Mouse (Mus musculus): ENCODE measurements around the gene Bdkrb2. TPM values are rescaled to one million over a fixed set of nuclear protein-coding genes. Genes with fewer than 3 reads are reported as not detected.

The Bdkrb2 gene
- polyA plus RNA-seq, 1 experiment from 2014 or later = 1.6 TPM

GRCm38 (mm10) chr12:105590786-105591185 is 27.8 kb downstream of the Bdkrb2 start:
- Histone ChIP-seq H3K4me1 (replicated peaks) (peaks cover 9% of the 10 kb centered on the region; the same call in 1 of the 2 replicates), H3K27me3 (replicated peaks) (peaks cover 33% of the 10 kb centered on the region), H3K9me3 (replicated peaks) (no peaks in the 10 kb centered on the region), H3K36me3 (no peaks in the 10 kb centered on the region), H3K4me2 (no peak overlapping the region), H3K4me3 (no peak overlapping the region), H3K27ac (ENCODE audit: poor library complexity, severe bottlenecking) (no peak overlapping the region), H3K9ac (no peak overlapping the region)
- WGBS = 83% methylated on average over 7 of the region's 7 CpGs
- no peak for ATAC-seq (ENCODE audit: insufficient number of reproducible peaks, low FRiP score)

GRCm38 (mm10) chr12:105592361-105592761 is 29.3 kb downstream of the Bdkrb2 start:
- Histone ChIP-seq H3K9ac (no peak overlapping the region), H3K4me1 (replicated peaks) (peaks cover 9% of the 10 kb centered on the region; the same call in 1 of the 2 replicates), H3K9me3 (replicated peaks) (no peaks in the 10 kb centered on the region), H3K4me2 (no peak overlapping the region), H3K27me3 (replicated peaks) (peaks cover 23% of the 10 kb centered on the region), H3K36me3 (no peaks in the 10 kb centered on the region), H3K27ac (ENCODE audit: poor library complexity, severe bottlenecking) (no peak overlapping the region), H3K4me3 (no peak overlapping the region)
- ATAC-seq (ENCODE audit: insufficient number of reproducible peaks, low FRiP score) = no peak
- 89% methylated on average over 23 of the region's 23 CpGs for WGBS

- 59% methylated on average over 4 of the region's 4 CpGs for WGBS
- peaks cover 9% of the 10 kb centered on the region; the same call in 1 of the 2 replicates for H3K4me1 ChIP-seq (replicated peaks)
- H3K4me3 ChIP-seq = no peak overlapping the region
- H3K36me3 ChIP-seq = no peaks in the 10 kb centered on the region
- no peak overlapping the region for H3K4me2 ChIP-seq
- H3K9me3 ChIP-seq (replicated peaks) = no peaks in the 10 kb centered on the region
- ATAC-seq (ENCODE audit: insufficient number of reproducible peaks, low FRiP score) = no peak
- peaks cover 14% of the 10 kb centered on the region for H3K27me3 ChIP-seq (replicated peaks)
- H3K27ac ChIP-seq (ENCODE audit: poor library complexity, severe bottlenecking) = no peak overlapping the region
- H3K9ac ChIP-seq = no peak overlapping the region
These were observed 30.4 kb downstream of the Bdkrb2 start for GRCm38 (mm10) chr12:105593471-105593870.

- 78% methylated on average over 8 of the region's 8 CpGs for WGBS
These were observed 34.1 kb downstream of the Bdkrb2 start for GRCm38 (mm10) chr12:105597135-105597534.

GRCm38 (mm10) chr12:105598503-105598902 is 35.5 kb downstream of the Bdkrb2 start:
- ATAC-seq (ENCODE audit: insufficient number of reproducible peaks, low FRiP score) = no peak
- WGBS = 74% methylated on average over 10 of the region's 10 CpGs
- Histone ChIP-seq H3K36me3 (no peaks in the 10 kb centered on the region), H3K4me3 (no peak overlapping the region), H3K27me3 (replicated peaks) (peaks cover 9% of the 10 kb centered on the region; the same call in 1 of the 2 replicates), H3K4me2 (no peak overlapping the region), H3K9me3 (replicated peaks) (no peaks in the 10 kb centered on the region), H3K4me1 (replicated peaks) (peaks cover 9% of the 10 kb centered on the region), H3K27ac (ENCODE audit: poor library complexity, severe bottlenecking) (no peak overlapping the region), H3K9ac (no peak overlapping the region)

More at GRCm38 (mm10) chr12:105597135-105597534, 34.1 kb downstream of the Bdkrb2 start:
- Histone ChIP-seq H3K27ac (ENCODE audit: poor library complexity, severe bottlenecking) (no peak overlapping the region), H3K9me3 (replicated peaks) (no peaks in the 10 kb centered on the region), H3K9ac (no peak overlapping the region), H3K4me1 (replicated peaks) (peaks cover 9% of the 10 kb centered on the region), H3K4me2 (no peak overlapping the region), H3K36me3 (no peaks in the 10 kb centered on the region), H3K27me3 (replicated peaks) (peaks cover 10% of the 10 kb centered on the region), H3K4me3 (no peak overlapping the region)
- ATAC-seq (ENCODE audit: insufficient number of reproducible peaks, low FRiP score) = no peak

- 59% methylated on average over 5 of the region's 5 CpGs for WGBS
- Histone ChIP-seq H3K4me3 (no peak overlapping the region), H3K4me2 (no peak overlapping the region), H3K27me3 (replicated peaks) (peaks cover 9% of the 10 kb centered on the region; the same call in 1 of the 2 replicates), H3K4me1 (replicated peaks) (peaks cover 6% of the 10 kb centered on the region), H3K36me3 (no peaks in the 10 kb centered on the region), H3K27ac (ENCODE audit: poor library complexity, severe bottlenecking) (no peak overlapping the region), H3K9ac (no peak overlapping the region), H3K9me3 (replicated peaks) (no peaks in the 10 kb centered on the region)
- ATAC-seq (ENCODE audit: insufficient number of reproducible peaks, low FRiP score) = no peak
These were observed 36.1 kb downstream of the Bdkrb2 start for GRCm38 (mm10) chr12:105599098-105599497.

GRCm38 (mm10) chr12:105601586-105601985 is 38.6 kb downstream of the Bdkrb2 start:
- 0 out of 2 replicates have a peak, but pooled peaks cover 4% of the 10 kb centered on the region for H3K27me3 ChIP-seq (replicated peaks)
- no peaks in the 10 kb centered on the region; the same call in 1 of the 2 replicates for H3K4me1 ChIP-seq (replicated peaks)
- H3K36me3 ChIP-seq = no peaks in the 10 kb centered on the region
- no peak overlapping the region for H3K9ac ChIP-seq
- no peak overlapping the region for H3K27ac ChIP-seq (ENCODE audit: poor library complexity, severe bottlenecking)
- H3K4me3 ChIP-seq = no peak overlapping the region
- 49% methylated on average over 6 of the region's 6 CpGs for WGBS
- 0 out of 2 replicates have a peak, but pooled peaks have one; percentile 12 for ATAC-seq (ENCODE audit: insufficient number of reproducible peaks, low FRiP score)
- H3K9me3 ChIP-seq (replicated peaks) = no peaks in the 10 kb centered on the region
- no peak overlapping the region for H3K4me2 ChIP-seq

GRCm38 (mm10) chr12:105602581-105603210 is 39.7 kb downstream of the Bdkrb2 start, which contains the start of gene Bdkrb1:
Bdkrb1 (plus strand) TSS chr12:105603085.
- Histone ChIP-seq H3K9ac (no peak within 1 kb of the TSS), H3K4me2 (no peak within 1 kb of the TSS), H3K27ac (ENCODE audit: poor library complexity, severe bottlenecking) (no peak within 1 kb of the TSS), H3K4me1 (replicated peaks) (no peaks in the 10 kb centered on the region; the same call in 1 of the 2 replicates), H3K9me3 (replicated peaks) (no peaks in the 10 kb centered on the region), H3K36me3 (no peaks in the 10 kb centered on the region), H3K4me3 (no peak within 1 kb of the TSS), H3K27me3 (replicated peaks) (0 out of 2 replicates have a peak, but pooled peaks cover 4% of the 10 kb centered on the region)
- ATAC-seq (ENCODE audit: insufficient number of reproducible peaks, low FRiP score) = no peak
- 78% methylated on average over 11 of the region's 11 CpGs for WGBS

GRCm38 (mm10) chr12:105603904-105604303 is 40.9 kb downstream of the Bdkrb2 start:
- no peak overlapping the region for H3K9ac ChIP-seq
- H3K4me1 ChIP-seq (replicated peaks) = no peaks in the 10 kb centered on the region; the same call in 1 of the 2 replicates
- H3K27ac ChIP-seq (ENCODE audit: poor library complexity, severe bottlenecking) = no peak overlapping the region
- H3K27me3 ChIP-seq (replicated peaks) = no peaks in the 10 kb centered on the region
- H3K4me2 ChIP-seq = no peak overlapping the region
- no peaks in the 10 kb centered on the region for H3K36me3 ChIP-seq
- ATAC-seq (ENCODE audit: insufficient number of reproducible peaks, low FRiP score) = no peak
- no peaks in the 10 kb centered on the region for H3K9me3 ChIP-seq (replicated peaks)
- H3K4me3 ChIP-seq = no peak overlapping the region
- WGBS = 86% methylated on average over 11 of the region's 11 CpGs

- WGBS = 36% methylated on average over 8 of the region's 8 CpGs
These were observed 42.2 kb downstream of the Bdkrb2 start for GRCm38 (mm10) chr12:105605212-105605611.

GRCm38 (mm10) chr12:105606881-105607280 is 43.9 kb downstream of the Bdkrb2 start:
- Histone ChIP-seq H3K36me3 (no peaks in the 10 kb centered on the region), H3K4me2 (no peak overlapping the region), H3K4me3 (no peak overlapping the region), H3K4me1 (replicated peaks) (peaks cover 1% of the 10 kb centered on the region), H3K9me3 (replicated peaks) (no peaks in the 10 kb centered on the region), H3K27me3 (replicated peaks) (no peaks in the 10 kb centered on the region), H3K27ac (ENCODE audit: poor library complexity, severe bottlenecking) (no peak overlapping the region), H3K9ac (no peak overlapping the region)
- ATAC-seq (ENCODE audit: insufficient number of reproducible peaks, low FRiP score) = no peak
- 67% methylated on average over 4 of the region's 4 CpGs for WGBS

More at GRCm38 (mm10) chr12:105605212-105605611, 42.2 kb downstream of the Bdkrb2 start:
- Histone ChIP-seq H3K4me1 (replicated peaks) (no peaks in the 10 kb centered on the region), H3K27me3 (replicated peaks) (no peaks in the 10 kb centered on the region), H3K9ac (no peak overlapping the region), H3K4me3 (no peak overlapping the region), H3K36me3 (no peaks in the 10 kb centered on the region), H3K4me2 (no peak overlapping the region), H3K9me3 (replicated peaks) (no peaks in the 10 kb centered on the region), H3K27ac (ENCODE audit: poor library complexity, severe bottlenecking) (no peak overlapping the region)
- ATAC-seq (ENCODE audit: insufficient number of reproducible peaks, low FRiP score) = no peak
